Mouse (Mus musculus): ENCODE data around the gene Cers6. TPM values are rescaled to one million over a fixed set of nuclear protein-coding genes. Genes with fewer than 3 reads are reported as not detected.
A peak's percentile ranks its signal among the peaks of the same experiment; 100 is the strongest.

The Cers6 gene
- polyA plus RNA-seq, 1 experiment, result 78.2 TPM

DNA sequence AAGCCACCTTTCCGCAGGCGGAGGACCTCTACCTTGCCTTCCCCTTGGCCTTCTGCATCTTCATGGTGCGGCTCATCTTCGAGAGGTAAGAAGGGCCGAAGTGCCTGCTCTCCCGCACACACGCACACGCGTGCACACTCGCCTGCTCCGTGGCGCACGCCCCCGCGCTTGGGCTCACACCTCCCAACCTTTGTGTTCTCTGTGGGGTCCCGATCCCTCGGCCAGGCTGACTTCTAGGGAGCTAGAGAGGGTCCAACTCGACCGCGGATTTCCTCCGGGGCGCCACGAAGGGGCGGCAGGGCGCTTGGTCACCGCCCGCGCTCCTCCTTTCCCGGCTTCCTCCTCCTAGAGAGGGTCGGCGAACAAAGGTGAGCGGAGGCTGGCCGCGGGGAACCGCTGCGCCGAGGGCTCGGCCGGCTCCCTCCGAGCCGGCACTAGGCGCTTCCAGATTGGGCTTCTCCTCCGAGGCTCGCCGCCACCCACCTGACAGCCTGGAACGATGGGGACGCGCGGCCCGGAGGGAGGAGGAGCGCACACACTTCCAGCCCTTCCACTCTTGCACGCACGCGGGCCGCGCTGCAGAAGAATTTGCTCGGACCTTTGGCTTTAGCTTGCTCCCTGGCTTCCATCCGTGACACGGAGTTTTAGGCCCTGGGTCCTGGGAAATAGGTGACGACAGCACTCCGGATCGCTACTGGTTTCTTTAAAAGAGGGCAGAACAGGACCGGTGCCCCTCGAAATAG, 651 bp downstream of the Cers6 start:
- TF ChIP-seq CTCF (IDR thresholded peaks at IDR 0.05; ENCODE audit: borderline replicate concordance, insufficient read depth, low read length) (no peak), POLR2A (IDR thresholded peaks at IDR 0.05; ENCODE audit: low read depth, low read length) (no peak)
- Histone ChIP-seq H3K4me3 (ENCODE audit: insufficient read depth, low read length) (peak overlapping the region; percentile 87), H3K27ac (ENCODE audit: insufficient read depth, low read length) (peak overlapping the region; percentile 80), H3K4me1 (ENCODE audit: control insufficient read depth, insufficient read depth, low read length) (peaks cover 6% of the 10 kb centered on the region; the same call in 1 of the 2 replicates)

DNA sequence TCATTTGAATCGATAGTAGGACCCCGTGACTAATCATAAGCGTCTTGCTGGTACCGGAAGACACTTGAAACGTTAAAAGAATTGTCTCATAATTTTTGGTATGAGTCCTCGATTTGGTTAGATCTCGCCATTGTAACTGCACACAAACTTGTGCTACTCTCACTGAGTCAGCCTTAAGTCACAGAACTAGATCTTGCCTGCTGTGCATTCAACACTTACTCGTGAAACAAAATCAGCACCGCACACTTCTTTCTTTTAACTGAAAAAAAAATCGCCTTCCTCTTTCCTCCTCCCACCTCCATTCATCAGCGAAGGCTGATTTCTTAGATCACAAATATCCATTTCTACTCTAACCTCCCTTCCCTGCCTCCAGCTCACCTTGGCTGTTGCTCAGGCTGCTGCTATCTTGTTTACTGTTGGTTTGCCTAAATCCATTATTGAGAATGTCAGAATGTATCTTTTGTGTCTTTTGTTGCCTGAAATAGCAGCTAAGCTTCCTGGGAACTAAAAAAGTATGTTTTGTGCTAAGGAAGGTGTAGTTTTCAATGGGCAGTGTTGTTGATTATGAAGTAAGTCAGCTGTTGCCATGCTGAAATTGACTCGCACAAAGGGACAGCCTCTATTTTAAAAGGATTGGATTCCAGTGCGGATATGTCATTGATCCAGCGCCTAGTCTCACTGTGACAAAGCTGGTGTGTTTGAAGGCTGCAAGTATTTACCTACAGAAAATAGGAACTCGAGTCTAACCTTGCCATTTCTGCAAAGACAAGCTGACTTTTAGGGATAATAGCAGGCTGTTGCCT, 1.4 kb downstream of the Cers6 start:
- Histone ChIP-seq H3K27ac (ENCODE audit: insufficient read depth, low read length) (peak overlapping the region; percentile 80), H3K4me1 (ENCODE audit: control insufficient read depth, insufficient read depth, low read length) (peaks cover 6% of the 10 kb centered on the region; the same call in 1 of the 2 replicates), H3K4me3 (ENCODE audit: insufficient read depth, low read length) (peak overlapping the region; percentile 87)
- TF ChIP-seq POLR2A (IDR thresholded peaks at IDR 0.05; ENCODE audit: low read depth, low read length) (no peak), CTCF (IDR thresholded peaks at IDR 0.05; ENCODE audit: borderline replicate concordance, insufficient read depth, low read length) (no peak)

GRCm38 (mm10) chr2:68863561-68863960, 2.3 kb downstream of the Cers6 start:
- Histone ChIP-seq H3K27ac (ENCODE audit: insufficient read depth, low read length) (peak overlapping the region; percentile 80; the same call in 1 of the 2 replicates), H3K4me3 (ENCODE audit: insufficient read depth, low read length) (peak overlapping the region; percentile 87), H3K4me1 (ENCODE audit: control insufficient read depth, insufficient read depth, low read length) (peaks cover 6% of the 10 kb centered on the region; the same call in 1 of the 2 replicates)
- TF ChIP-seq POLR2A (IDR thresholded peaks at IDR 0.05; ENCODE audit: low read depth, low read length) (no peak), CTCF (IDR thresholded peaks at IDR 0.05; ENCODE audit: borderline replicate concordance, insufficient read depth, low read length) (no peak)

DNA sequence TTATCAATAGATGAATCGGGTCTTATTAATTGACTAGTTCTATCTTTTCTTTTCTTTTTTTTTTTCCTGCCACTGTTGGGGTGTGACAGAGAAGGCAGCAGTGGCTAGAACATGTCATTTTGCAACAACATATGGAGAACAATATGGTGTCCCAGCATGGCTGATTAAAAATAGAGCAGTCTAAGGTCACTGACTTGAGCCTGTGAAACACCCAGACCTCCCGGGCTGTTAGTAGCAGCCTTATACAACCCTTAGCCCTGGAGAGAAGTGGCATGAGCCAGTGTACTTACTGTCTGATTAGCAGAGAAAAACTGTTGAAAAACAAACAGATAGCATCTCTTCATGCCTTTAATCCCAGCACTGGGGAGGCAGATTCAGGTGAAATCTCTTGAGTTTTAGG, 3.1 kb downstream of the Cers6 start:
- peaks cover 6% of the 10 kb centered on the region; the same call in 1 of the 2 replicates for H3K4me1 ChIP-seq (ENCODE audit: control insufficient read depth, insufficient read depth, low read length)
- H3K4me3 ChIP-seq (ENCODE audit: insufficient read depth, low read length), result no peak overlapping the region
- no peak overlapping the region for H3K27ac ChIP-seq (ENCODE audit: insufficient read depth, low read length)
- TF ChIP-seq CTCF (IDR thresholded peaks at IDR 0.05; ENCODE audit: borderline replicate concordance, insufficient read depth, low read length) (no peak), POLR2A (IDR thresholded peaks at IDR 0.05; ENCODE audit: low read depth, low read length) (no peak)

- Histone ChIP-seq H3K4me1 (ENCODE audit: control insufficient read depth, insufficient read depth, low read length) (no peaks in the 10 kb centered on the region; the same call in 1 of the 2 replicates), H3K27ac (ENCODE audit: insufficient read depth, low read length) (no peak overlapping the region), H3K4me3 (ENCODE audit: insufficient read depth, low read length) (no peak overlapping the region)
- TF ChIP-seq CTCF (IDR thresholded peaks at IDR 0.05; ENCODE audit: borderline replicate concordance, insufficient read depth, low read length) (no peak), POLR2A (IDR thresholded peaks at IDR 0.05; ENCODE audit: low read depth, low read length) (no peak)
Observed at GRCm38 (mm10) chr2:68867148-68867547, 5.9 kb downstream of the Cers6 start.

GRCm38 (mm10) chr2:68870999-68871780, 9.9 kb downstream of the Cers6 start:
- no peak for TF ChIP-seq CTCF (IDR thresholded peaks at IDR 0.05; ENCODE audit: borderline replicate concordance, insufficient read depth, low read length)
- no peak for TF ChIP-seq POLR2A (IDR thresholded peaks at IDR 0.05; ENCODE audit: low read depth, low read length)
- no peak overlapping the region for H3K4me3 ChIP-seq (ENCODE audit: insufficient read depth, low read length)
- no peak overlapping the region for H3K27ac ChIP-seq (ENCODE audit: insufficient read depth, low read length)
- peaks cover 4% of the 10 kb centered on the region for H3K4me1 ChIP-seq (ENCODE audit: control insufficient read depth, insufficient read depth, low read length)

DNA sequence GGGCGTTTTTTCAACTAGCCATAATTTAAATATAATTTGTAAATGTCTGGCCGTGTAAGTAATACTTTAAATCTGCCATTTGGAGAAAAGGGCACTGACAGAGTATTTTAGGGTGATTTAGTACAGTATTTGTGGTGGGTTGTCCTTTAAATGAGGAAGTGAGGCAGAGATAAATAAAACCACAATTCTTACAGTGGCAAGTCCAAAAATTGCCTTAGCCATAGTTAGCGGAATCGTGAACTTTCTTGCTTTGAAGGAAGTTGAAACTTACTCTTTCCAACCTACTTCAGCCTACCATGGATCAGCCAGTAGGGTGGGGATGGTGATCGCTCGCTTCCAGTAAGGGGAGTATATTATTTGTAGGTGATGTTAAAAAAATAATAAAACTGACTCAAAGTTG, 11.8 kb downstream of the Cers6 start:
- Histone ChIP-seq H3K4me1 (ENCODE audit: control insufficient read depth, insufficient read depth, low read length) (peaks cover 4% of the 10 kb centered on the region), H3K27ac (ENCODE audit: insufficient read depth, low read length) (no peak overlapping the region), H3K4me3 (ENCODE audit: insufficient read depth, low read length) (no peak overlapping the region)
- TF ChIP-seq POLR2A (IDR thresholded peaks at IDR 0.05; ENCODE audit: low read depth, low read length) (no peak), CTCF (IDR thresholded peaks at IDR 0.05; ENCODE audit: borderline replicate concordance, insufficient read depth, low read length) (no peak)

- Histone ChIP-seq H3K4me1 (ENCODE audit: control insufficient read depth, insufficient read depth, low read length) (peaks cover 4% of the 10 kb centered on the region), H3K4me3 (ENCODE audit: insufficient read depth, low read length) (no peak overlapping the region), H3K27ac (ENCODE audit: insufficient read depth, low read length) (no peak overlapping the region)
- TF ChIP-seq POLR2A (IDR thresholded peaks at IDR 0.05; ENCODE audit: low read depth, low read length) (no peak), CTCF (IDR thresholded peaks at IDR 0.05; ENCODE audit: borderline replicate concordance, insufficient read depth, low read length) (no peak)
Observed at GRCm38 (mm10) chr2:68873653-68874441, 12.6 kb downstream of the Cers6 start.

- Histone ChIP-seq H3K4me1 (ENCODE audit: control insufficient read depth, insufficient read depth, low read length) (peaks cover 8% of the 10 kb centered on the region), H3K27ac (ENCODE audit: insufficient read depth, low read length) (no peak overlapping the region), H3K4me3 (ENCODE audit: insufficient read depth, low read length) (no peak overlapping the region)
- no peak for TF ChIP-seq POLR2A (IDR thresholded peaks at IDR 0.05; ENCODE audit: low read depth, low read length)
- TF ChIP-seq CTCF (IDR thresholded peaks at IDR 0.05; ENCODE audit: borderline replicate concordance, insufficient read depth, low read length), result no peak
Observed at GRCm38 (mm10) chr2:68874575-68874974, 13.3 kb downstream of the Cers6 start.
